Mouse (Mus musculus) left cerebral cortex, postnatal 25 days (tissue): Measurements from ENCODE around the gene Rtn1. TPM values are rescaled to one million over a fixed set of nuclear protein-coding genes. Genes with fewer than 3 reads are reported as not detected.

ENCODE experiments used
- DNase-seq, 2 experiments: peaks; one replicate each; pipeline ENCODE4 v3.0.0; 2022; ENCODE audit warnings: low spot score in 2 of 2, mixed read lengths in 1 of 2
- intact Hi-C: fragments of 180-260 bp; cut with DNase I; formaldehyde crosslinking; loops from one replicate; pipeline ENCODE4 v1.15.1; 2025
- total RNA-seq, 2 experiments: library from RNA; stranded (reverse); gene quantifications; 2 replicates each; pipeline ENCODE4 v1.2.3; 2021

Gene Rtn1
- 1,000 to 10,000 TPM; 1,464 to 1,529 TPM for total RNA-seq

DNA sequence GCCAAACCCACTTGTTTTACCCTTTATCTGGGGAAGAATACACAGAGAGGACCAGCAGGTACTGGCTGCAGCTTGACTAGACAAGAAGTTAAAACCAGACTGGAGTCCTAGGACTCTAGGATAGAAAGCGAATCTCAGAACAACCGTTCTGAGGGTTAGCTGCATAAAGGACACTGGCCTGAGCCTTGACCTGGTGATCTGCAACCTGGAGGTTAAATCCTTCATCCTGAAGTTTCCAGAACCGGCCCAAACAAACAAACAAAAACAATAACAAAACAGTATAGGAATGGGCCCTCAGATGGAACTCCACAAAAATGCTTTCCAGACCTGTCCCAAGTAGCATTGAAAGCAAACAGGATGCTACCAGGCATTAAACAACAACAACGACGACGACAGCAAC lies at the start of gene Rtn1:
TSS of gene Rtn1 (minus strand) at position 101 of the 400 bp plus-strand sequence.
- intact Hi-C loops = loop anchor here (5.0 kb wide), 4 partner anchors 57 to 322 kb away; partner anchors contain the start of genes Jkamp and L3hypdh
- DNase-seq = no peak

DNA sequence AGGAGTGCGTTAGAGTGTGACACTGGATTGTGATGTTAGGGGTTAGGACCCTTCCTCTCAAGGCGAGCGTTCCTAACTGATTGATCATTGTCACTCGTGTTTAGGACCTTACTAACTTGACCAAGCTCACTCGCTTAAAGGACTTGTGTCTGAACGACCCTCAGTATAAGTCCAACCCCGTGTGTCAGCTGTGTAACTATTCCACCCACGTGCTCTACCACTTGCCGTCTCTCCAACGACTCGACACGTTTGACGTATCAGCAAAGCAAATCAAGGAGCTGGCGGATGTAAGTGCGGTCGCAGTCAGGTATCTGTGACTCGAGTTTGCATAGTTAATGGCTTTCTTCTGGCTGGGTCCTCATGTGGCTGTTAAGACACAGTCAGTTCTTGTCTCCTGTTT lies 45.1 kb upstream of the Rtn1 start:
- intact Hi-C loops = no loop called here

DNA sequence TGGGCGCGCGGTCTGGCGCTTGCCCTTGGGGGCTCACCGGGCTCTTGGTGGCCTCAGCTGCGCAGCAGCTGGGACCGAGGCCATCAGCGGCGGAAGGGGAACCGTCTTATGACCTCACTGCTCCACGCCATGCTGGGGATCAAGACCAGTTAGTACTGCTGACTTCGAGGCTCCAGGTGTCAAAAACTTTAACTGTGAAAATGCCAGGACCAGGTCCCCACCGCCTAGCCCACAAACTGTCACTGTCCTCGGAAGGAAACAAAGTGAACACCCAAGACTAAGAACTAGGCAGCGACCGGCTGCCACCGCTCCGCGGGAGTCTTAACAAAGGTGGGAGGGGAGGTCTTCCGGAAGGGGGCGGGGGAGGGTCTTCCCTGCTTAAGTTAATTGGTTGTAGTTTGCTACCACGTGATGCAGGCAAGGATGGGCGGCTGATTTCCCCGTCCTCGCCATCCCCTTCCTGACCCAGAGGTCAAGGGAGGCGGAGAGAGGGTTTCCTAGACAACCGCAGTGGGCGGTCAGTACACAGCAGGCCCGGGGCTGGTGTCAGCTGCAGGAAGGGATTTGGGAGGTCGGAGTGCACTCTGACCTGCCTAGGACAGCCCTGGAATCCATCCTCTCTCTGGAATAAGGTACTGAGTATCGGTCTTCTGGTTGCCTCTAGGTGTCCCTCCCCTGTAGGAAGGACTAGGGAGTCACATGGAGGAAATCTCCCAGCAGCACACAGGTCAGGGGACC lies 33.2 kb upstream of the Rtn1 start, which contains the start of gene Lrrc9:
TSS of gene Lrrc9 (plus strand) at position 28 of the 738 bp plus-strand sequence.
- intact Hi-C loops = no loop called here
- peak; percentile 10 to 12 for DNase-seq

More for the DNA sequence above, 45.1 kb upstream of the Rtn1 start:
- DNase-seq = no peak

DNA sequence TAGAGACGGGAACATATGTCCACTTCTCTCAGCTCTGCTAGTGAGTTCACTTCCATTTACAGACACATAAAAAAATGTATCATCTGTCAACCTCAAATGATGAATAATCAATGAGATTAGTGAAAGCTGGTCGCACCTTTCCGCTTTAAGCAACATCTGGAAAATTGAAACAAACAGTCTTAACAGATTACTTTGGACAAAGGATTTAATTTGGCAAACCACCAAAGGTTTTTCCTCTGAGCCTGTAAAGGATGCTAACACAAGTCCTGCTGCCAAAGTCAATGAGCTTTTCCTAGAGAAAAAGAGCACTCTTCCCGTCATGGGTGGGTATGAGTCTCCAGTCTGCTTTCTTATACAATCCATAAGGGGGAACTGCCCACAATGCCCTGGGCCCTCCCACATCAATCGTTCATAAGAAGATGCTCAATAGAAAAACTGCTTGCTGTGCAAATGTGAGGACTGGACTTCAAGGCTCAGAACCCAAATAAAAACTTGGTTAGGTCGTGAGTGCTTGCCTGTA lies 30.2 kb upstream of the Rtn1 start:
- DNase-seq = no peak
- intact Hi-C loops = no loop called here

DNA sequence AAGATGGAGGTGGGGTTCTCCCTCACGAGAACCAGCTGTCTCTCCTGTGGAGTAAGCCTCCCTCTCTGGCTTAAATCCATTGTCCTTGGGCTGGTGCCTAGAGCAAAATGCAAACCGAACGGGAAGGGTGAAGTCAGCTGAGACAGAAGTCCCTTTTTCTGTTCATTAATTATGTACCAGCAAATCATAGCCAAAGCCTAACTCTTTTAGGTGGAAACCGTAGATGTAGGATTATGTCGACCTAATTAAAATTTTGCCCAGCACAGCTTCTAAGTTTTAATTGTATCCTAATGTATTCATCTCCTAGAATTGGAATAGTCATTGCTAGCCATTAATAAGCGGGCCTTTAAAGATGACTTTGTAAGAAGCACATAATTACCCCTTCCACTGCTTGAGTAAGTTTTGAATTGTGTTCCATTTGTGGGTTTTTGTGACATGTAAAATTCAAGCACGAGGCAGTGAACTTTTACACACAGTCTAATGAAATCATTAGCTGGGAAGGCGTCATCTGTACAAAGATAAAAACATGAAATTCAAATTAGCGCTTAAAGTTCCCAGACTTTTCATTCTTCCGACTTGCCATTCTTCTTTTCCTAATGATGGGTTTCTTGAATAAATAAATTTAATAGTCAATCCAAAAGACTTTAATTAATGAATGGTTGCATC lies 29.0 kb upstream of the Rtn1 start:
- intact Hi-C loops = no loop called here

DNA sequence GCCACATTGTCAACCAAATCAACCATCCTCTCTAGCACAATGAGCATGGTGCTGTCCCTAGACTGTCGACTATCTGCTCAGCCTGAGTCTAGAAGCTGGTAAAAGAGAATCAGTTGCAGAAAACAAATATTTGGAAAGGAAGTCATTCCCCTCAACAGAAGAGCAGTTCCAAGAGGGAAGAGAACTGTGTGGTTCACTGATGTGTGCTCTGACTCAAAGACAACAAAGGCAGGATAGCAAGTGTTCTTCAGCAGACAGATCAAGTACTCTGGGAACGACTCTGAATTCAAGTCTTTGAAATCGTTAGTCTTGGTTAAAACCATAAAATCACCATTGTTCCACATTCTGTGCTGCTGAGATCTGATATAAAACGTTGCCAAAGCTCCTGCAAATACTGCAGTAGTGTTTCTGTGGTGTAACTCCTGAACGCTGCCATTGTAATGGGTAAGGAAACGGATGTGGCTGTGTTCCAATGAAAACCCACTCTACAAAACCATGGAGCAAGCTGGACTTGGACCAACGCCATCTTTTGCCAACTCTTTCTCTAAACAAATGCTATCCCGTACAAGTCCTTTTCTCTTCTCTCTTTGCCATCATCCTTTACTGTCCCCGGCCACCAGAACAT lies 24.5 kb upstream of the Rtn1 start:
- intact Hi-C loops = no loop called here
- no peak for DNase-seq

More for the DNA sequence above, 29.0 kb upstream of the Rtn1 start:
- no peak for DNase-seq

DNA sequence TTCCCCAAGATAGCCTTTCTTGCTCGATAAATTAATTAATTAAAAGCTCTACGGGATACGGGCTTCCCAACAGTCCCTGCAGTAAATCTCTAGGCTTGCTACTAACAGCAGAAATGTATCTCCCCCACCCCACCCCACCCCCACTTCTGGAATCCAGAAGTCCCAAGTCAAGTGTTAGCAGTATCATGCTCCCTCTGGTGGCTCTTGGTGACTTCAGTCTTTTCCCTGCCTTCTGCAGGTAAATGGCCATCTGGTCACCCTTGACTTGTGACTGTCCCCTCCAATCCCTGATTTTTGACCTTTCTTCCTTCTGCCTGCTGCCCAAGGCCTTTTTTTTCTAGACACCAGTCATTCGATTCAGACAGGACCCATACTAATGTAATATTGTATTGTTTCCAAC lies 23.4 kb upstream of the Rtn1 start:
- DNase-seq = peak in 1 of 2 experiments; percentile 12
- intact Hi-C loops = no loop called here

DNA sequence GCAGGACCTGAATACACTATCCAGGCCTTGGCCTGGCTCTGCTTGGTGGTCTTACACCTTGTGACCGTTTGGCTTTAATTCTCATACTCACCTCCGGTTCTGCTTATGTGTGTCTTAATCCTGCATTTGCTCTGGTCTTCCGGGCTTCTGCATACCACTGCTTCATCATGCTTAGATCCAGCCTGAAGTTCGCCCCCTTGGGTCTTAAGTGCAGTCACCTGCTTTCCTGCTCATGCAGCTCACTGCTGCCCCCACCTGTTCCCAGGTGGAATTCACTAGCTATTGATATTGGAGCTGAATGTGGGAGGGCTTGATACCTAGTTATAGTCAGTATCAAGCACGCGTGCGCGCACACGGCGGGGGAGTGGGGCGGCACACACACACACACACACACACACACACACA lies 18.9 kb upstream of the Rtn1 start:
- DNase-seq = peak; percentile 84 to 85
- intact Hi-C loops = loop anchor here (2.0 kb wide), 2 partner anchors 141 to 323 kb away; no protein-coding TSS in a partner anchor

DNA sequence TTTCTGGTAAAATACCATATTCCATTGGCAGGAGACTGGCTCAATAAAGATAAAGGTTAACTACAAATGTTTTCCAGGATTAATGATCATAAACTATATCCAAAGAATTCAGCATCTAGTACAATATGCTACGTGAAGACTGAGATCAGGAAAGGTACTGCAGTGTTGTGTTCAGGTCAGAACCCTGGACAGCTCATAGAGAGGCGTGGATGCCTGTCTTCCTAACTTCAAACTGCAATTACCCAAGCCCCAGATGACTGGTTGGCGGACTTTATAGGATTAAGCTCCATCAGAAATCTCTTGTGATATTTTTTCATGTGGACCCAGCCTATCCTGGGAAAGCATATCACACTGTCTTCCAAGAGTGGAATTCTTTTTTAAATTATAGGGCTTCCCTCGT lies 13.8 kb upstream of the Rtn1 start:
- no peak for DNase-seq
- intact Hi-C loops = no loop called here

DNA sequence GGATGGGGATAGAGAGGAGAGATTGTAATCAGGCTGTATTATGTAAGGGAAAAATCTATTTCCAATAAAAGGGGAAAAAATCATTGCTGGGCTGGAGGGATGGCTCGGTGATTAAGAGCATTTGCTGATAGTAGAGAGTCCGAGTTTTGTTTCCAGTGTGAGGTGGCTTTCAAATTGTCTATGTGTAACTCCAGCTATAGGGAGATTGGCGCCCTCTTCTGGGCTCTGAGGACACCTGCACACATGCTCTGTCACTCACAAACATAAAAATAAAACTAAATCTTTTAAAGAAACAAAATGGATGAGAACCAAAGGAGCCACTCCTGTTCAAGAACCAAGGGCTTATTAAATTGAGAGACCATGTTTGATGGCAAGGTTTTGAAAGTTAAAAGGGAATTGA lies 8.9 kb upstream of the Rtn1 start:
- intact Hi-C loops = loop anchor here (5.0 kb wide), 1 partner anchor 310 kb away; no protein-coding TSS in a partner anchor
- DNase-seq = peak; percentile 22 to 31

DNA sequence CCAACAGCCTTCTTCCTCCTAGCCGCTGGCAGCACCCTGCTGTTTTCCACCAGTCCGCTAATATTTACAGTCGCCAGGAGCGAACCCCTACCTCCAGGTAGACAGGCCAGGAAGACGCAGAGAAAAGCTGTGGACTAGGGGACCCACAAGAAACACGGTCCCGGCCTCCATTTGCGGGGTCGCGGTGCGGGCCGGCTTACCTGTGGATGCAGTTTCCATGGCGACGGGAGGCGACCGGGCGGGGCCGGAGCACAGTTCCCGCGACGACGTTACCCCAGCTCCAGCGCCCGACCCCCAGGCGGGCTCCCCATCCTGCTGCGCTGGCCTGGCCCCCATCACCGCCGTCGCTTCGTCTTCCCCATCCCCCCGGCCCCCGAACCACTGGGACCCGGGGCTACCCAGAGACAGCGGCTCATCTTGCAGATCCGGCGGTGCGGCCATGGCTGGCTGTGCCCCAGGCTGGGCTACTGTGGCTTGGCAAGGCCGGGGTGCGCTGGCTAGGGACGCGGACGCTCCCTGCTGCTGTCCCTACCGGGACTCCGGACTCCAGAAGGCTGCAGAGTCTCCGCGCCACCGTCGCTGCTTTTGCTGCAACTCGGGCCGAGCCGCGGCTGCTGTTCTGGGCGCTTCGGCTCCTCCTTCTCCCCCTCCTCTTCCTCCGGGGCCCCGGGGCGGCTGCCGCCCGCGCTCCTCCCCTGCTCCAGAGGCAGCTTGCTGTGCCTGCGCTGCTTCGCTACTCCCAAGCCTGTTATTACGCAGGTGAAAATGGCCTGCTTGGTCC lies 553 bp downstream of the Rtn1 start:
- intact Hi-C loops = loop anchor here (5.0 kb wide), 4 partner anchors 56 to 321 kb away; partner anchors contain the start of genes Jkamp and L3hypdh
- DNase-seq = peak; percentile 75 to 82

DNA sequence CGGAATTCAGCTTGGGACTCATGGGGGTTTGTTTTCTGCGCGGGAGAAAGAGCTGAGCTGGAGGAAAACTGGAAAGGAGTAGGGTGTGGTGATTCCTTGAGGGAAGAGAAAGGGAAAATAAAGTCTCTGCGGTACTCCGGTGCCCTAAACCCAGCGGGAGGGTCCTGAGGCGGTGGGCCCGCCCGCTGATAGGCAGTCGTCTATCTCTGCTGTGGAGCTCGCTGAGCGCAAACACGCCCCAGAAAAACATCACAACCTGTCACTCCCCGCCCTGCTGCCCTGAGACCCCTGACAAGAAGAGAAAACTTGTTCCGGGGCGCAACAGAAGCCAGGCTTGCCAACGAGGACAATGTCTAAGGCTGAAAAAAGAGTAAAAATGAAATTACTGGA lies 1.1 kb downstream of the Rtn1 start:
- intact Hi-C loops = loop anchor here (5.0 kb wide), 4 partner anchors 55 to 320 kb away; partner anchors contain the start of genes Jkamp and L3hypdh
- peak in 1 of 2 experiments; percentile 29 for DNase-seq

DNA sequence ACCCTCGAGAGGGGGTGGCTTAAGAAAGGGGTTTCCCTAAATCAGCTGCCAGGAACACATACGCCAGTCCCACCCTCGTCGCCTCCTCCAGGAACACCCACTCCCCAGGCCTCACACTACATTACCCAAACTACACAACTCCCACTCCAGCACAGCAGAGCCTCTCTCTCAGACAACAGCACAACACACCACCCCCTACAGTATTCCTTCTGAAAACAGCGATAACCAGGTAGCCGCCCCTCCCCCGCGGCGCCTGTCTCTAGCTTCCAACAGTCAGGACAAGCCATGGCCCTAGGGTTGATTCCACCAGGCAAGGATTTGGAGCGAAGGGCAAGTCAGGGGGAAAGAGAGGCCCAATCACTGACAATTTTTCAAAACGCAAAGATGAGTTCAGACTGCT lies 1.7 kb downstream of the Rtn1 start:
- intact Hi-C loops = loop anchor here (5.0 kb wide), 4 partner anchors 55 to 320 kb away; partner anchors contain the start of genes Jkamp and L3hypdh
- peak; percentile 43 to 56 for DNase-seq

DNA sequence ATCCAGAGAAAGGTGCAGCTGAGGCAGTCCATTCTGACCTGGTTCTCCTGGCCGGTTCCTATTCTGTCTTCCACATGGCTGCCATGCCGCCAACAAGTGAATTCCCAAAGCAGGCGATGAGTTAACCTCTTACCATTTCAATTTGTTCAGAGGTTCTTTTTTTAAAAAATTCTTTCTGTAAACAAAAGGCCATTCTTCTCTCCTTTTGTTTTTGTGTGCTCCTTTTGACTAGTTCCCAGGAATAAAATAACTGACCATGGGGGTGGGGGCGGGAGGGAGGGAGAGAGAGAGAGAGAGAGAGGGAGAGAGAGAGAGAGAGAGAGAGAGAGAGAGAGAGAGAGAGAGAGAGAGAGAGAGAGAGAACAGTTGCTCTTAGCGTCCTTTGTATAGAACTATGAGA lies 3.8 kb downstream of the Rtn1 start:
- DNase-seq = no peak
- intact Hi-C loops = loop anchor here (5.0 kb wide), 4 partner anchors 53 to 318 kb away; partner anchors contain the start of genes Jkamp and L3hypdh

DNA sequence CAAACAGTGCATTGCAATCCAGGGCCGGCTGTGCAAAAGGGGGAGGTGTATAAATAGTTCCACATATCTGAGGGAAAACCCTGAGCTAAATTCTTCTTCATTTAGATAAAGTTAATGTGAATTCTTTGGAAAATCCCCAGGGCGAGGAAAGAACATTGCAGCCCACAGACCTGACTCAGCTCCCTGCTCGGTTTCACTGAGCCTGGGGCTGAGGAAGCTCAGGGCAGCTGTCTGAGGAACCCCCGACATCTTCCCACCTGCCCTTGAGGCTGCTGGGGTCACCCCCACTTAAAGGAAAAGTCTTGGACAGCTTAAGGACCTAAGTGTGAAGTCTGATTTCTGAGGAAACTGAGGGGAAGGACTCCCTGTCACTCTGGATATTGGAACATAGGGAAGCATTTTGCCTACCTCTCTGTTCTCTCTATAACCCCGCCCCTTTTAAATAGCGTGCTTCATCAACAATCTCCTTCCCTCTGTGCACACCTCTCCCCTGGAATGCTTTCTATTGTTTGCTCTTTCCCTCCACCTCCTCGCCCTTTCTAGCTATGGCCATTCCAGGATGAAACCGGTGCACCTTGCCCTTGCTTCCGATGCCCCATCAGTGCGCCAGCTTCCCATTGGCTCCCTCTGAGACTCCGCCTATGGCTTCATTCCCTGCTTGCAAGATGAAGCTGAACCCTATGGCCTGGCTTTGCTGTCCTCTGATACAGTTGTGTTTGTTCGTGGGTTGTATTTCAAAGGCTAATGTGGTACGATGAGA lies 15.6 kb downstream of the Rtn1 start:
- intact Hi-C loops = no loop called here
- peak in 1 of 2 experiments; percentile 81 for DNase-seq

DNA sequence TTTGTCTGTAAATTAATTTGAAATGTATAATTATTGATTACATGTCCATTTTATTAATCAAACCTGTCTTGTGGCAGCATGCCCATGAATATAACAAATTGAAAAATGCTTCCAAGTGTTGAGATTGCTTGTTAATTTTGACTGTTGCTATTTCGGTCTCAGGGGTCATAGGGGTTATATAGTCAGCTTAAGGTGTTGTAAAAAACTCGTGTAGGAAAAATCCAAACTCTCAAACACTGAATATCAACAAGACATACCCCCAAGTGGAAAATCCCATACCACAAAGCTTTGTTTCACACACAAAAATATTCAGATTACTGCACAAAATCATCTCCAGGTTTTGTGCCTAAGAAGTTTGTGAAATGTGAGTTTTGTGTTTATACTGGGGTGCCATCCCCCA lies 18.5 kb downstream of the Rtn1 start:
- intact Hi-C loops = no loop called here
- DNase-seq = no peak

DNA sequence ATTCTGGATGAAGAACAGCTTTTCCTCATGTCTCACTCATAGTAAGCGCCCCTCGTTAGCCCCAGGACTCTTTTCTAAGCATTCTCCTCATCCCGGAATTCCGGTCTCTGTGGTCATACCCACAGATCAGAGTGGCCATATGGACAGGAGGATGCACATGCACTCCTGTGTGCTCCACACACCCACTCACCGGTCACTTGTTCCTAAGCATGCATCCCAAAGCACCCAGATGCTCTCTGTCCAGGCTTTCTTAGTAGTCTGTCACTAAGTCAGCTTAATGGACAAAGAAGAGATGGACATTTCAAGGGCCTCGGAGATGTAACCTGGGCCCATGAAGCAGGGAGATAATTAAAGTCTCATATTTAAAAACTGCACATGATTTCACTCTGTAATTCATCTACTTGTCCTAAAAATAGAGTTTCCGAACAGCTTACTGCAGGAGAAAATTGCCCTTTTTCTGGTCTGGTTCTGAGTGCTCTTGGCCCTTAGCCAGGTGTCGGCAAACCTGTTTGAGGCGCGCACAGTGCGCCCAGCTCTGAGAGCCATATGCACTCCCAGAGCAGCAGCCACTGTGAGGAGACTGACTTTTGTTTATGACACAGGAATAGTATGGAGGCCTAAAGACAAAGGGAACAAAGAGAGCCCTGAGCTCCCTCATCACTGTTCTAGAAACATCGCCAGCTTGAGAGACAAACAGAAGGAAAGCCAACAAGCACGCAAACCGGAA lies 19.3 kb downstream of the Rtn1 start:
- DNase-seq = peak in 1 of 2 experiments; percentile 16
- intact Hi-C loops = no loop called here

DNA sequence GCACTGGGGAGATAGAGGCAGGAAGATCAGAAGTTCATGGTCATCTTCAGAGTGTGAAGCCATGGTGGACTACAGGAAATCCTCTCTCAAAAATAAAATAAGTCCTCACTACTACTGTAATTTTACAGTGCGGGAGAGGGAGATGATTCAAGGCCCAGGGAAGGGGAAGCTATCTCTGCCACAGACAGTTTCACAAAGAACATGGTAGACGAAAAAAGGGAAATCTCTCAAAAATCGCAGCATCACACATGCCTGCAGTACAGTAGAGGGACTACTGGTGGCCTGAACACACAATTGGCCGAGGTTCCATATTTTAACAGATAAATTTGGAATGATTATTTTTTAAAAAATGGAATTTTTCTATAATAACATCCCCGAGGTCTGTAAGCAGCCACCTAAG lies 20.0 kb downstream of the Rtn1 start:
- no peak for DNase-seq
- intact Hi-C loops = no loop called here
